Mouse (Mus musculus) limb, embryonic 14.5 days (tissue): ENCODE measurements around the gene Slc27a3. TPM values are rescaled to one million over a fixed set of nuclear protein-coding genes. Genes with fewer than 3 reads are reported as not detected.

Source experiments
- ATAC-seq: fragments of 200-750 bp; cut with Nextera tagmentation; 2 replicates; pipeline ENCODE4 v1.8.0; 2017; ENCODE audit warnings: low read depth, moderate number of reproducible peaks, moderate TSS enrichment; ENCODE audit not compliant: low FRiP score
- DNase-seq: peaks from one replicate; pipeline ENCODE4 v3.0.0-alpha.2; 2015; ENCODE audit warnings: low spot score
- H3K27ac ChIP-seq: fragments of 300-500 bp; sonication (generic); replicated peaks from 2 replicates; pipeline ENCODE4 v1.5.1; 2014; ENCODE audit warnings: low read depth, mild to moderate bottlenecking, low read length, moderate library complexity, mixed read lengths
- H3K27me3 ChIP-seq: fragments of 300-500 bp; sonication (generic); 2 replicates; pipeline ENCODE4 v1.6.1; 2014; ENCODE audit warnings: low read length, mixed read lengths; ENCODE audit not compliant: control insufficient read depth, insufficient read depth
- H3K36me3 ChIP-seq: fragments of 300-500 bp; sonication (generic); 2 replicates; pipeline ENCODE4 v1.6.1; 2014; ENCODE audit warnings: mild to moderate bottlenecking, low read length, moderate library complexity, mixed read lengths; ENCODE audit not compliant: control insufficient read depth, insufficient read depth
- H3K4me1 ChIP-seq: fragments of 300-500 bp; sonication (generic); 2 replicates; pipeline ENCODE4 v1.6.1; 2014; ENCODE audit warnings: antibody characterized with exemption, low read length, mixed read lengths; ENCODE audit not compliant: control insufficient read depth, insufficient read depth
- H3K4me2 ChIP-seq: fragments of 300-500 bp; sonication (generic); replicated peaks from 2 replicates; pipeline ENCODE4 v1.6.1; 2014; ENCODE audit warnings: low read depth, mild to moderate bottlenecking, low read length, moderate library complexity; ENCODE audit not compliant: severe bottlenecking
- H3K4me3 ChIP-seq: fragments of 300-500 bp; sonication (generic); replicated peaks from 2 replicates; pipeline ENCODE4 v1.5.1; 2014; ENCODE audit warnings: low read length
- H3K9ac ChIP-seq: fragments of 300-500 bp; sonication (generic); 2 replicates; pipeline ENCODE4 v1.6.1; 2014; ENCODE audit warnings: mild to moderate bottlenecking, low read depth, low read length, moderate library complexity; ENCODE audit not compliant: severe bottlenecking
- H3K9me3 ChIP-seq: fragments of 300-500 bp; sonication (generic); 2 replicates; pipeline ENCODE4 v1.6.1; 2016; ENCODE audit warnings: low read length; ENCODE audit not compliant: control insufficient read depth
- POLR2A ChIP-seq: fragments of 200-500 bp; IDR thresholded peaks from 2 replicates; pipeline ENCODE4 v1.8.0; 2012; ENCODE audit warnings: inconsistent platforms, mild to moderate bottlenecking, moderate library complexity, borderline replicate concordance; ENCODE audit not compliant: insufficient read depth, insufficient read length; ENCODE audit errors: extremely low read depth
- WGBS: fragments of 180-500 bp; shearing (Covaris S2); extraction: QIAGEN DNeasy Blood & Tissue Kit; methylation state at CpG from one replicate; pipeline ENCODE4 v1.1.7; 2014; 5-methylcytosine and 5-hydroxymethylcytosine counted together
- polyA plus RNA-seq, 2 experiments: library from polyadenylated mRNA; depleted of rRNA in 1 of 2; stranded (reverse) in 1 of 2; unstranded in 1 of 2; fragments of >200 nt; fragmentation: Nextera tagmentation in 1 of 2; extraction: Ambion mirVana in 1 of 2; gene quantifications; 2 replicates each; pipeline versions ENCODE4 v1.2.1 to v1.2.3; 2012 to 2014

The Slc27a3 gene
- polyA plus RNA-seq, 2 experiments: 30.5 to 64.7 TPM

- Histone ChIP-seq H3K27me3 (no peaks in the 10 kb centered on the region), H3K4me3 (no peak overlapping the region), H3K9me3 (no peaks in the 10 kb centered on the region), H3K4me1 (no peaks in the 10 kb centered on the region), H3K9ac (no peak overlapping the region), H3K4me2 (no peak overlapping the region), H3K27ac (no peak overlapping the region), H3K36me3 (peaks cover 56% of the 10 kb centered on the region)
- TF ChIP-seq POLR2A: no peak
- ATAC-seq: no peak
- no peak for DNase-seq
These were observed 33.8 kb upstream of the Slc27a3 start for GRCm38 (mm10) chr3:90423549-90423948.

DNA sequence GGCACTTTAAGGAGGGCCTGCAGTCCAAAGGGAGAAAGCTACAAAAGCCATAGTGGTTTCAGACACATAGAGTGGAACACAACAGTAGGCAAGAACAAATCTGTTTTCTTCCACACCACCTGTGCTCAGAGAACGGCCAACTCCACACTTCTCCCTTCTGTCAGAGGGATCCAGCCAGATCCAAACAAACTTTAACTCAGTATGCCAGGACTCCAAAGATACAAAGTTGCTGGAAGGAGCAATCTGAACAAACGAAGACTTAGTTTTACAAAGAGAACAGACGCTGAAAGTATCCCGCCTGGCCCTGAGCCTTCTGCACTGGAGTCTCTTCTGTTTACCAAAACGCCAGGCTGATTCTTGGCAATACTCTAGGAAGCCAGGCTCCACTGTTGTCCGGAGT is 31.0 kb upstream of the Slc27a3 start:
- no peaks in the 10 kb centered on the region for H3K4me1 ChIP-seq
- no peak overlapping the region for H3K9ac ChIP-seq
- no peak overlapping the region for H3K4me2 ChIP-seq
- ATAC-seq (no peak), DNase-seq (no peak)
- TF ChIP-seq POLR2A: no peak
- H3K27ac ChIP-seq: no peak overlapping the region
- H3K36me3 ChIP-seq: peaks cover 78% of the 10 kb centered on the region
- no peaks in the 10 kb centered on the region for H3K9me3 ChIP-seq
- 90% methylated on average over 6 of the region's 6 CpGs for WGBS
- H3K4me3 ChIP-seq: no peak overlapping the region
- H3K27me3 ChIP-seq: no peaks in the 10 kb centered on the region

DNA sequence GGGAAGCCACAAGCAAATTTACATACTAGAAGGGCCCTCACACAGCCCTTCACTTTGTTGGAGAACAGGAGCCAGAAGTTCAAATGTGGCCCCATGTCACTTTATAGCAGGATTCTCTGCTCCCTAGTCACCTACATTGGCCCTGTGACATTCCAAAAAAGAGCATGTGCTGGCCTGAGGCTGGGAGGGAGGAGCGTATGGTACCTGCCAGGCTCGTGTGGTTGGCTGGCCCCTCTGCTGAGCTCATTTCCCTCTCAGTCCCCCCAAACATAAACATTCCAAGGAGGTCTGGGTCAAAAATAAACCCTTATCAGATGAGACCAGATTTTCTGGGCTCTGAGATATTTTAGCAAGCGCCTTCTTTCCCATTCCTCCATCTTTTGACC is 23.3 kb upstream of the Slc27a3 start:
- Histone ChIP-seq H3K36me3 (peaks cover 85% of the 10 kb centered on the region), H3K27ac (no peak overlapping the region), H3K27me3 (no peaks in the 10 kb centered on the region), H3K9ac (no peak overlapping the region), H3K9me3 (no peaks in the 10 kb centered on the region), H3K4me3 (no peak overlapping the region), H3K4me1 (no peaks in the 10 kb centered on the region), H3K4me2 (no peak overlapping the region)
- whole genome bisulfite sequencing: 63% methylated on average over 3 of the region's 3 CpGs
- ATAC-seq (no peak), DNase-seq (no peak)
- no peak for TF ChIP-seq POLR2A

DNA sequence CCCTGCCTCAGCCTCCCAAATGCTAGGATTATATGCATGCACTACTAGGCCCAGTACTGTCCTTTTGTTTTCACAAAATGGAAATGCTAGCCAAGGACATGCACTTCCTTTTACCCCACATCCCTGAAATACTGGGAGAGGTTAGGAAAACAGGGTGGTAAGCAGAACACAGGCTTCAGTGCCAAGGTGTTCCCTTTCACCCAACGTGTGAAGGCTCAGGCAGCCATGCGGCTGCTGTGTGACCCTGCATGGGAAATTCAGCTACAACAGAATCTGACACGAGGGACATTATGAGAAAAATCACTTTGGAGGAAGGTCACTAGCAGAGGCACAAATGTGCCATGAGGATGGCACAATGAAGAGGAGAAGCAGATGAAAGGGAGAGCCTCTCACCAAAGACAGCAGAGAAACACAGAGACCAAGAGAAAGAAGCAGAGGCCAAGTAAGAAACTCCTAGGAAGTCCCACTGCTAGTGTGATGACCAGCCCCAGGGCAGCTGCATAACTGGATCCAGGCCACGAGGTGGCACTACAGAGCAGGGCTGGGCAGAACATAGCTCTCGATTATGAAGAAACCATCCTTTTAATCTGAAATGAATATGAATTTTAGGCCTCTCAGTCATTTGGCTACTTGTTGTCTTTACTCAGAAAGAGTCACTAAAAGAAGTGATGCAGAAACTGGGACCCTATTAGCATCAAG is 22.7 kb upstream of the Slc27a3 start:
- Histone ChIP-seq H3K27ac (no peak overlapping the region), H3K4me1 (no peaks in the 10 kb centered on the region), H3K4me3 (no peak overlapping the region), H3K4me2 (no peak overlapping the region), H3K36me3 (peaks cover 85% of the 10 kb centered on the region), H3K9me3 (no peaks in the 10 kb centered on the region), H3K27me3 (no peaks in the 10 kb centered on the region), H3K9ac (no peak overlapping the region)
- ATAC-seq (peak; percentile 77; the same call in 1 of the 2 replicates), DNase-seq (peak; percentile 59)
- no peak for TF ChIP-seq POLR2A
- 45% methylated on average over 5 of the region's 5 CpGs for WGBS

GRCm38 (mm10) chr3:90408721-90409120 is 19.0 kb upstream of the Slc27a3 start:
- H3K4me3 ChIP-seq: no peak overlapping the region
- H3K36me3 ChIP-seq: peaks cover 89% of the 10 kb centered on the region
- no peak for ATAC-seq
- DNase-seq: no peak
- no peak overlapping the region for H3K4me2 ChIP-seq
- no peak for TF ChIP-seq POLR2A
- H3K4me1 ChIP-seq: no peaks in the 10 kb centered on the region
- H3K27me3 ChIP-seq: no peaks in the 10 kb centered on the region
- 91% methylated on average over 3 of the region's 3 CpGs for WGBS
- H3K9me3 ChIP-seq: no peaks in the 10 kb centered on the region
- H3K27ac ChIP-seq: no peak overlapping the region
- no peak overlapping the region for H3K9ac ChIP-seq
